Mouse (Mus musculus) midbrain, embryonic 15.5 days (tissue): ENCODE measurements at regions not wholly inside any gene's neighbourhood (a gene's known extent, or its start where the extent isn't known, plus 50 kb on each side); places are given as distances from the start of the nearest gene placed in this dataset.

Experiments used
- ATAC-seq: fragments of 200-750 bp; cut with Nextera tagmentation; replicated peaks from 2 replicates; pipeline ENCODE4 v1.8.0; 2017; ENCODE audit warnings: moderate TSS enrichment
- H3K27ac ChIP-seq: fragments of 300-500 bp; sonication (generic); 2 replicates; pipeline ENCODE4 v1.5.1; 2015; ENCODE audit warnings: mild to moderate bottlenecking, inconsistent platforms
- H3K27me3 ChIP-seq: fragments of 300-500 bp; sonication (generic); replicated peaks from 2 replicates; pipeline ENCODE4 v1.6.1; 2015; ENCODE audit warnings: inconsistent platforms
- H3K36me3 ChIP-seq: fragments of 300-500 bp; sonication (generic); replicated peaks from 2 replicates; pipeline ENCODE4 v1.6.1; 2015; ENCODE audit warnings: inconsistent platforms
- H3K4me1 ChIP-seq: fragments of 300-500 bp; sonication (generic); 2 replicates; pipeline ENCODE4 v1.6.1; 2015; ENCODE audit warnings: inconsistent platforms
- H3K4me2 ChIP-seq: fragments of 300-500 bp; sonication (generic); 2 replicates; pipeline ENCODE4 v1.6.1; 2015; ENCODE audit warnings: inconsistent platforms, mild to moderate bottlenecking, moderate library complexity
- H3K4me3 ChIP-seq: fragments of 300-500 bp; sonication (generic); 2 replicates; pipeline ENCODE4 v1.5.1; 2015; ENCODE audit warnings: mild to moderate bottlenecking, inconsistent platforms
- H3K9ac ChIP-seq: fragments of 300-500 bp; sonication (generic); 2 replicates; pipeline ENCODE4 v1.6.1; 2015; ENCODE audit warnings: mild to moderate bottlenecking, inconsistent platforms
- H3K9me3 ChIP-seq: fragments of 300-500 bp; sonication (generic); 2 replicates; pipeline ENCODE4 v1.6.1; 2016; ENCODE audit warnings: inconsistent platforms
- WGBS: fragments of 180-500 bp; shearing (Covaris S2); methylation state at CpG from one replicate; pipeline ENCODE4 v1.1.7; 2015; ENCODE audit warnings: mixed read lengths; 5-methylcytosine and 5-hydroxymethylcytosine counted together

GRCm38 (mm10) chr2:21908813-21909480 is 318.4 kb upstream of the Myo3a start:
- Histone ChIP-seq H3K27me3 (no peaks in the 10 kb centered on the region), H3K9me3 (no peaks in the 10 kb centered on the region), H3K9ac (no peak overlapping the region), H3K36me3 (no peaks in the 10 kb centered on the region), H3K4me2 (peak overlapping the region; percentile 31; the same call in 1 of the 2 replicates), H3K27ac (no peak overlapping the region), H3K4me3 (no peak overlapping the region), H3K4me1 (no peaks in the 10 kb centered on the region)
- 0 out of 2 replicates have a peak, but pooled peaks have one; percentile 25 for ATAC-seq
- 78% methylated on average over 7 of the region's 7 CpGs for WGBS

GRCm38 (mm10) chr2:21909481-21909966 is 317.8 kb upstream of the Myo3a start:
- Histone ChIP-seq H3K4me1 (no peaks in the 10 kb centered on the region), H3K4me3 (no peak overlapping the region), H3K9ac (no peak overlapping the region), H3K27ac (no peak overlapping the region), H3K27me3 (no peaks in the 10 kb centered on the region), H3K4me2 (peak overlapping the region; percentile 31), H3K9me3 (no peaks in the 10 kb centered on the region), H3K36me3 (no peaks in the 10 kb centered on the region)
- 23% methylated on average over 7 of the region's 7 CpGs for WGBS
- ATAC-seq, result peak; percentile 65

- no peaks in the 10 kb centered on the region for H3K9me3 ChIP-seq
- peak overlapping the region; percentile 100 for H3K27ac ChIP-seq
- peak overlapping the region; percentile 73 for H3K4me2 ChIP-seq
- H3K36me3 ChIP-seq, result no peaks in the 10 kb centered on the region
- peak overlapping the region; percentile 65 for H3K9ac ChIP-seq
- peak overlapping the region; percentile 44 for H3K4me3 ChIP-seq
- WGBS, result 6% methylated on average over 16 of the region's 16 CpGs
- no peaks in the 10 kb centered on the region for H3K27me3 ChIP-seq
- H3K4me1 ChIP-seq, result peaks cover 20% of the 10 kb centered on the region
- peak; percentile 95 for ATAC-seq
These were observed 309.3 kb upstream of the Myo3a start for GRCm38 (mm10) chr2:21917804-21918690.

- H3K27me3 ChIP-seq, result no peaks in the 10 kb centered on the region
- H3K4me1 ChIP-seq, result peaks cover 20% of the 10 kb centered on the region
- H3K4me3 ChIP-seq, result no peak overlapping the region
- peak overlapping the region; percentile 73 for H3K4me2 ChIP-seq
- H3K27ac ChIP-seq, result peak overlapping the region; percentile 100
- no peaks in the 10 kb centered on the region for H3K9me3 ChIP-seq
- peak overlapping the region; percentile 65; the same call in 1 of the 2 replicates for H3K9ac ChIP-seq
- ATAC-seq, result peak; percentile 7; the same call in 1 of the 2 replicates
- 27% methylated on average over 2 of the region's 2 CpGs for WGBS
- H3K36me3 ChIP-seq, result no peaks in the 10 kb centered on the region
These were observed 308.2 kb upstream of the Myo3a start for GRCm38 (mm10) chr2:21919091-21919490.

GRCm38 (mm10) chr2:21927656-21928055 is 299.6 kb upstream of the Myo3a start:
- H3K27ac ChIP-seq, result no peak overlapping the region
- no peak overlapping the region for H3K9ac ChIP-seq
- H3K4me3 ChIP-seq, result no peak overlapping the region
- WGBS, result 47% methylated on average over 1 of the region's 1 CpGs
- no peaks in the 10 kb centered on the region for H3K27me3 ChIP-seq
- no peaks in the 10 kb centered on the region for H3K9me3 ChIP-seq
- 0 out of 2 replicates have a peak, but pooled peaks have one; percentile 45 for ATAC-seq
- no peaks in the 10 kb centered on the region for H3K4me1 ChIP-seq
- H3K4me2 ChIP-seq, result no peak overlapping the region
- no peaks in the 10 kb centered on the region for H3K36me3 ChIP-seq

GRCm38 (mm10) chr2:21939993-21940392 is 287.3 kb upstream of the Myo3a start:
- Histone ChIP-seq H3K4me1 (no peaks in the 10 kb centered on the region), H3K9ac (no peak overlapping the region), H3K27ac (no peak overlapping the region), H3K4me3 (no peak overlapping the region), H3K4me2 (no peak overlapping the region), H3K9me3 (no peaks in the 10 kb centered on the region), H3K27me3 (no peaks in the 10 kb centered on the region), H3K36me3 (no peaks in the 10 kb centered on the region)
- ATAC-seq, result 0 out of 2 replicates have a peak, but pooled peaks have one; percentile 54
- WGBS, result 92% methylated on average over 3 of the region's 3 CpGs

- Histone ChIP-seq H3K27ac (no peak overlapping the region), H3K36me3 (no peaks in the 10 kb centered on the region), H3K4me1 (no peaks in the 10 kb centered on the region), H3K27me3 (no peaks in the 10 kb centered on the region), H3K4me3 (no peak overlapping the region), H3K9ac (no peak overlapping the region), H3K4me2 (no peak overlapping the region), H3K9me3 (no peaks in the 10 kb centered on the region)
- WGBS, result 50% methylated on average over 4 of the region's 4 CpGs
- ATAC-seq, result peak; percentile 84
These were observed 286.4 kb upstream of the Myo3a start for GRCm38 (mm10) chr2:21940797-21941487.

GRCm38 (mm10) chr2:21941488-21942000 is 285.8 kb upstream of the Myo3a start:
- no peak overlapping the region for H3K27ac ChIP-seq
- peak; percentile 72 for ATAC-seq
- H3K27me3 ChIP-seq, result no peaks in the 10 kb centered on the region
- no peaks in the 10 kb centered on the region for H3K36me3 ChIP-seq
- no peak overlapping the region for H3K4me2 ChIP-seq
- H3K9ac ChIP-seq, result no peak overlapping the region
- H3K4me3 ChIP-seq, result no peak overlapping the region
- no peaks in the 10 kb centered on the region for H3K9me3 ChIP-seq
- no peaks in the 10 kb centered on the region for H3K4me1 ChIP-seq
- 81% methylated on average over 2 of the region's 2 CpGs for WGBS

GRCm38 (mm10) chr2:21943676-21944075 is 283.6 kb upstream of the Myo3a start:
- no peaks in the 10 kb centered on the region for H3K36me3 ChIP-seq
- H3K9ac ChIP-seq, result no peak overlapping the region
- ATAC-seq, result no peak
- no peaks in the 10 kb centered on the region for H3K4me1 ChIP-seq
- 88% methylated on average over 2 of the region's 2 CpGs for WGBS
- H3K27me3 ChIP-seq, result no peaks in the 10 kb centered on the region
- H3K9me3 ChIP-seq, result no peaks in the 10 kb centered on the region
- H3K4me3 ChIP-seq, result no peak overlapping the region
- no peak overlapping the region for H3K4me2 ChIP-seq
- no peak overlapping the region for H3K27ac ChIP-seq

- H3K27me3 ChIP-seq, result no peaks in the 10 kb centered on the region
- 70% methylated on average over 2 of the region's 2 CpGs for WGBS
- peak; percentile 59; the same call in 1 of the 2 replicates for ATAC-seq
- no peak overlapping the region for H3K4me3 ChIP-seq
- no peaks in the 10 kb centered on the region for H3K9me3 ChIP-seq
- no peak overlapping the region for H3K9ac ChIP-seq
- no peaks in the 10 kb centered on the region for H3K4me1 ChIP-seq
- H3K36me3 ChIP-seq, result no peaks in the 10 kb centered on the region
- no peak overlapping the region for H3K27ac ChIP-seq
- no peak overlapping the region for H3K4me2 ChIP-seq
These were observed 280.8 kb upstream of the Myo3a start for GRCm38 (mm10) chr2:21946484-21946883.

GRCm38 (mm10) chr2:21951279-21951678 is 276.0 kb upstream of the Myo3a start:
- Histone ChIP-seq H3K9ac (no peak overlapping the region), H3K27ac (no peak overlapping the region), H3K4me3 (no peak overlapping the region), H3K27me3 (no peaks in the 10 kb centered on the region), H3K4me1 (peaks cover 3% of the 10 kb centered on the region), H3K4me2 (no peak overlapping the region), H3K9me3 (no peaks in the 10 kb centered on the region), H3K36me3 (no peaks in the 10 kb centered on the region)
- 65% methylated on average over 3 of the region's 3 CpGs for WGBS
- no peak for ATAC-seq
